Mouse (Mus musculus) stomach, postnatal 0 days (tissue): Measurements from ENCODE around the gene Atxn1.

Experiments
- CTCF ChIP-seq: IDR thresholded peaks from 2 replicates; pipeline ENCODE4 v1.5.1; 2016; ENCODE audit warnings: antibody characterized with exemption, low read depth, mild to moderate bottlenecking, moderate library complexity
- EP300 ChIP-seq: optimal IDR thresholded peaks from 2 replicates; pipeline ENCODE3; 2016; ENCODE audit warnings: antibody characterized with exemption

- TF ChIP-seq CTCF (no peak), EP300 (no peak)
These were observed 112.5 kb downstream of the Atxn1 start for GRCm38 (mm10) chr13:45852288-45852687.
